Mouse (Mus musculus) forebrain, postnatal 0 days (tissue): ENCODE data around the gene Ppp1r1b. TPM values are rescaled to one million over a fixed set of nuclear protein-coding genes. Genes with fewer than 3 reads are reported as not detected.

Source experiments
- ATAC-seq: fragments of 200-750 bp; cut with Nextera tagmentation; 2 replicates; pipeline ENCODE4 v1.8.0; 2017; ENCODE audit warnings: mild to moderate bottlenecking, moderate library complexity
- DNase-seq: peaks from one replicate; pipeline ENCODE4 v3.0.0-alpha.2; 2015
- H3K27ac ChIP-seq: fragments of 300-500 bp; sonication (generic); 2 replicates; pipeline ENCODE4 v1.5.1; 2014; ENCODE audit warnings: low read depth, mild to moderate bottlenecking, antibody characterized with exemption, low read length, moderate library complexity, mixed read lengths
- H3K27me3 ChIP-seq: fragments of 300-500 bp; sonication (generic); 2 replicates; pipeline ENCODE4 v1.6.1; 2014; ENCODE audit warnings: mild to moderate bottlenecking, low read length, mixed read lengths; ENCODE audit not compliant: insufficient read depth
- H3K36me3 ChIP-seq: fragments of 300-500 bp; sonication (generic); 2 replicates; pipeline ENCODE4 v1.6.1; 2014; ENCODE audit warnings: mild to moderate bottlenecking, moderate library complexity; ENCODE audit not compliant: insufficient read depth
- H3K4me1 ChIP-seq: fragments of 300-500 bp; sonication (generic); 2 replicates; pipeline ENCODE4 v1.6.1; 2014; ENCODE audit warnings: antibody characterized with exemption; ENCODE audit not compliant: insufficient read depth
- H3K4me2 ChIP-seq: fragments of 300-500 bp; sonication (generic); 2 replicates; pipeline ENCODE4 v1.6.1; 2014; ENCODE audit warnings: low read depth, mild to moderate bottlenecking, moderate library complexity
- H3K4me3 ChIP-seq: fragments of 300-500 bp; sonication (generic); 2 replicates; pipeline ENCODE4 v1.5.1; 2014; ENCODE audit warnings: low read depth, low read length, mixed read lengths
- H3K9ac ChIP-seq: fragments of 300-500 bp; sonication (generic); 2 replicates; pipeline ENCODE4 v1.6.1; 2014; ENCODE audit warnings: mild to moderate bottlenecking
- H3K9me3 ChIP-seq: fragments of 300-500 bp; sonication (generic); 2 replicates; pipeline ENCODE4 v1.6.1; 2016; ENCODE audit warnings: low read length
- CTCF ChIP-seq: sonication (generic); IDR thresholded peaks from 2 replicates; pipeline ENCODE4 v1.5.1; 2016; ENCODE audit warnings: antibody characterized with exemption, control low read depth, low read depth
- WGBS: fragments of 180-500 bp; shearing (Covaris S2); extraction: QIAGEN DNeasy Blood & Tissue Kit; methylation state at CpG from one replicate; pipeline ENCODE4 v1.1.7; 2014; 5-methylcytosine and 5-hydroxymethylcytosine counted together
- polyA plus RNA-seq: library from polyadenylated mRNA; unstranded; fragments of >200 nt; fragmentation: Nextera tagmentation; extraction: Ambion mirVana; gene quantifications from 2 replicates; pipeline ENCODE4 v1.2.1, GENCODE M21; 2015
- total RNA-seq: library from RNA; depleted of rRNA; stranded (reverse); fragments of >200 nt; gene quantifications from 2 replicates; pipeline ENCODE4 v1.2.3, GENCODE M21; 2014

The Ppp1r1b gene
- total and polyA plus RNA-seq, 2 experiments from 2014 or later = 19.4 to 91.4 TPM

GRCm38 (mm10) chr11:98345253-98345652, 3.0 kb upstream of the Ppp1r1b start:
- ATAC-seq (peak; percentile 9; the same call in 1 of the 2 replicates), DNase-seq (peak; percentile 86)
- Histone ChIP-seq H3K36me3 (no peaks in the 10 kb centered on the region), H3K9me3 (no peaks in the 10 kb centered on the region), H3K4me1 (peaks cover 5% of the 10 kb centered on the region; the same call in 1 of the 2 replicates), H3K9ac (no peak overlapping the region), H3K4me3 (peak overlapping the region; percentile 20; the same call in 1 of the 2 replicates), H3K27me3 (peaks cover 27% of the 10 kb centered on the region), H3K27ac (no peak overlapping the region), H3K4me2 (peak overlapping the region; percentile 45)
- peak; percentile 89 for TF ChIP-seq CTCF
- under 1% methylated on average over 14 of the region's 14 CpGs for WGBS

- 6% methylated on average over 9 of the region's 9 CpGs for WGBS
- no peak for TF ChIP-seq CTCF
- no peak for DNase-seq
These were observed 2.0 kb upstream of the Ppp1r1b start for GRCm38 (mm10) chr11:98346168-98346567.

GRCm38 (mm10) chr11:98347385-98348082, 670 bp upstream of the Ppp1r1b start:
- TF ChIP-seq CTCF = no peak
- Histone ChIP-seq H3K27me3 (peaks cover 34% of the 10 kb centered on the region), H3K4me3 (peak overlapping the region; percentile 62), H3K9ac (no peak overlapping the region), H3K9me3 (no peaks in the 10 kb centered on the region), H3K36me3 (no peaks in the 10 kb centered on the region), H3K4me1 (0 out of 2 replicates have a peak, but pooled peaks cover 2% of the 10 kb centered on the region), H3K4me2 (peak overlapping the region; percentile 98), H3K27ac (0 out of 2 replicates have a peak overlapping the region, but pooled peaks have one; percentile 2)
- 3% methylated on average over 11 of the region's 12 CpGs for WGBS
- ATAC-seq (peak; percentile 59), DNase-seq (peak; percentile 50)

More at GRCm38 (mm10) chr11:98346168-98346567, 2.0 kb upstream of the Ppp1r1b start:
- H3K9me3 ChIP-seq = no peaks in the 10 kb centered on the region
- ATAC-seq = no peak
- no peak overlapping the region for H3K4me3 ChIP-seq
- no peak overlapping the region; the same call in 1 of the 2 replicates for H3K27ac ChIP-seq
- H3K4me2 ChIP-seq = no peak overlapping the region
- H3K9ac ChIP-seq = no peak overlapping the region
- peaks cover 31% of the 10 kb centered on the region for H3K27me3 ChIP-seq
- H3K4me1 ChIP-seq = 0 out of 2 replicates have a peak, but pooled peaks cover 5% of the 10 kb centered on the region
- H3K36me3 ChIP-seq = no peaks in the 10 kb centered on the region

- no peak overlapping the region for H3K27ac ChIP-seq
- no peak for ATAC-seq
- H3K9ac ChIP-seq = peak overlapping the region; percentile 59; the same call in 1 of the 2 replicates
- H3K27me3 ChIP-seq = peaks cover 34% of the 10 kb centered on the region
- H3K9me3 ChIP-seq = no peaks in the 10 kb centered on the region
- peak overlapping the region; percentile 62 for H3K4me3 ChIP-seq
- 6% methylated on average over 9 of the region's 9 CpGs for WGBS
- no peak for DNase-seq
- TF ChIP-seq CTCF = no peak
- H3K36me3 ChIP-seq = no peaks in the 10 kb centered on the region
- 0 out of 2 replicates have a peak, but pooled peaks cover 2% of the 10 kb centered on the region for H3K4me1 ChIP-seq
- H3K4me2 ChIP-seq = peak overlapping the region; percentile 98
These were observed 1.1 kb downstream of the Ppp1r1b start for GRCm38 (mm10) chr11:98349308-98349707.

GRCm38 (mm10) chr11:98352272-98352990, 4.2 kb downstream of the Ppp1r1b start:
- TF ChIP-seq CTCF = no peak
- no peak overlapping the region for H3K27ac ChIP-seq
- 0 out of 2 replicates have a peak, but pooled peaks cover 5% of the 10 kb centered on the region for H3K4me1 ChIP-seq
- H3K36me3 ChIP-seq = no peaks in the 10 kb centered on the region
- 78% methylated on average over 18 of the region's 18 CpGs for WGBS
- no peak overlapping the region for H3K4me3 ChIP-seq
- no peak overlapping the region for H3K4me2 ChIP-seq
- DNase-seq (no peak), ATAC-seq (no peak)
- H3K9ac ChIP-seq = no peak overlapping the region
- no peaks in the 10 kb centered on the region for H3K9me3 ChIP-seq
- peaks cover 23% of the 10 kb centered on the region for H3K27me3 ChIP-seq

GRCm38 (mm10) chr11:98353651-98354211, 5.5 kb downstream of the Ppp1r1b start:
- Histone ChIP-seq H3K4me1 (0 out of 2 replicates have a peak, but pooled peaks cover 3% of the 10 kb centered on the region), H3K27ac (no peak overlapping the region), H3K4me3 (no peak overlapping the region), H3K9ac (no peak overlapping the region), H3K27me3 (peaks cover 22% of the 10 kb centered on the region), H3K36me3 (no peaks in the 10 kb centered on the region), H3K9me3 (no peaks in the 10 kb centered on the region), H3K4me2 (no peak overlapping the region)
- no peak for TF ChIP-seq CTCF
- DNase-seq = no peak
- WGBS = 33% methylated on average over 8 of the region's 8 CpGs
- no peak for ATAC-seq

- H3K4me3 ChIP-seq = no peak overlapping the region
- DNase-seq (no peak), ATAC-seq (no peak)
- peaks cover 9% of the 10 kb centered on the region; the same call in 1 of the 2 replicates for H3K4me1 ChIP-seq
- no peak overlapping the region for H3K4me2 ChIP-seq
- TF ChIP-seq CTCF = no peak
- H3K27me3 ChIP-seq = peaks cover 15% of the 10 kb centered on the region
- WGBS = 65% methylated on average over 14 of the region's 14 CpGs
- no peaks in the 10 kb centered on the region for H3K9me3 ChIP-seq
- H3K9ac ChIP-seq = no peak overlapping the region
- no peak overlapping the region for H3K27ac ChIP-seq
- no peaks in the 10 kb centered on the region for H3K36me3 ChIP-seq
These were observed 6.2 kb downstream of the Ppp1r1b start for GRCm38 (mm10) chr11:98354445-98354844.
